Mouse (Mus musculus) heart, postnatal 0 days (tissue): ENCODE data around the gene Prkag3.

Experiments used
- CTCF ChIP-seq: IDR thresholded peaks from 2 replicates; pipeline ENCODE4 v1.5.1; 2016; ENCODE audit warnings: antibody characterized with exemption, control low read depth, low read depth
- EP300 ChIP-seq: IDR thresholded peaks from 2 replicates; pipeline ENCODE4 v1.6.1; 2016; ENCODE audit warnings: antibody characterized with exemption, low read depth

- TF ChIP-seq CTCF (no peak), EP300 (no peak)
Observed at GRCm38 (mm10) chr1:74712046-74712445, 37.0 kb downstream of the Prkag3 start.
